ENCODE assay signal across 26 mouse cellular contexts in the genomic region with DNA sequence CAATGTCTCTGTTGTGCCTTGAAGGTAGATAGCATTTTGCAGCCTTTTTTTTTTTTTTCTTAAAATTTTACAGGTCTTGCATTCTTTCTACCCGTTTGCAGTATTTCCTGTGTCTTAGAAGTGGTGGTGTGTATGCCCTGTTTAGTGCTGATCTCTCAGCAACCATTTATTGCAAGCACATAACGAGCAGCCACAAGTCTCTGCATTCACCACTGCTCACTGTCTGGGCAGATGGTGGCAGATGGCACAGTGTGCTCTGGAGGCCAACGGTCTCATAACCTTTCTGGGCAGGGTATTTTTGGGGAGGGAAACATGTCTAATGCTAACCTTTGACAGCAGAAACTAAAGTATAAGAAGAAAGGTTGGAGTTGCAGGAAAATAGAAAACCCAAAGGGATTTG.
A peak's percentile ranks its signal among the peaks of the same experiment; 100 is the strongest.
DNase-seq lines count a peak whose midpoint lies in the region; ATAC-seq and TF ChIP-seq lines count a peak whose summit lies in the region.
"Had no signal": no experiment of that assay in that cellular context is flagged by ENCODE, and none has a peak within 500 bp of the region (broad histone marks: within the 10 kb centered on the region; RNA-seq: fewer than 3 reads in every experiment).

No protein-coding gene starts in this region.

- no peak for TF ChIP-seq CTCF in heart, postnatal 0 days (IDR thresholded peaks at IDR 0.05; ENCODE audit: low read depth)
- no peak for TF ChIP-seq CTCF in brain, embryonic 14.5 days (IDR thresholded peaks at IDR 0.05; ENCODE audit: borderline replicate concordance, extremely low read depth, insufficient read depth, insufficient read length)

- WGBS in heart, postnatal 0 days, result 55% methylated on average over 3 of the region's 3 CpGs

- no peak for ATAC-seq in heart, postnatal 0 days (ENCODE audit: insufficient read depth, low read depth)
- 0 out of 2 replicates have a peak, but pooled peaks have one; percentile 23 for ATAC-seq in neutrophil, adult 5-6 weeks (ENCODE audit: extremely low read depth, insufficient number of reproducible peaks, low FRiP score, poor library complexity, severe bottlenecking)
- ATAC-seq: forebrain, embryonic 16.5 days; Patski had no signal

- intact Hi-C loops in heart, postnatal 25 days (cut with DNase I), result no loop called here

- H3K4me2 ChIP-seq in heart, postnatal 0 days (ENCODE audit: low read depth, low read length), result no peak overlapping the region
- H3K4me2 ChIP-seq: embryonic facial prominence, embryonic 15.5 days; heart, embryonic 12.5 days; liver, embryonic 15.5 days; midbrain, embryonic 11.5 days had no signal

- no peaks in the 10 kb centered on the region for H3K36me3 ChIP-seq in heart, postnatal 0 days (replicated peaks; ENCODE audit: control insufficient read depth, insufficient read depth, low read length)
- H3K36me3 ChIP-seq: embryonic facial prominence, embryonic 15.5 days; G1E; heart, embryonic 12.5 days; limb, embryonic 10.5 days; liver, embryonic 15.5 days had no signal

- no peaks in the 10 kb centered on the region for H3K4me1 ChIP-seq in heart, postnatal 0 days (ENCODE audit: control insufficient read depth, insufficient read depth)
- H3K4me1 ChIP-seq: embryonic facial prominence, embryonic 15.5 days; heart, embryonic 12.5 days; limb, embryonic 10.5 days; liver, embryonic 15.5 days had no signal

- no peaks in the 10 kb centered on the region for H3K9me3 ChIP-seq in heart, postnatal 0 days (replicated peaks; ENCODE audit: control insufficient read depth, low read length)
- H3K9me3 ChIP-seq: embryonic facial prominence, embryonic 15.5 days; G1E; heart, embryonic 12.5 days; limb, embryonic 10.5 days; liver, embryonic 15.5 days had no signal

- no peaks in the 10 kb centered on the region for H3K27me3 ChIP-seq in heart, postnatal 0 days (ENCODE audit: control insufficient read depth, insufficient read depth, low read length)
- H3K27me3 ChIP-seq: CH12.LX; embryonic facial prominence, embryonic 15.5 days; heart, embryonic 12.5 days; liver, embryonic 15.5 days; Patski had no signal

- no peak for TF ChIP-seq EP300 in heart, postnatal 0 days (IDR thresholded peaks at IDR 0.05; ENCODE audit: low read depth)

- H3K9ac ChIP-seq in heart, postnatal 0 days (replicated peaks; ENCODE audit: low read depth, low read length), result no peak overlapping the region
- H3K9ac ChIP-seq: embryonic facial prominence, embryonic 15.5 days; heart, embryonic 12.5 days; liver, embryonic 15.5 days had no signal

- DNase-seq in heart, postnatal 0 days (ENCODE audit: low spot score), result no peak
- no peak for DNase-seq in heart, adult 9 months (ENCODE audit: low spot score in 2 of 2)
- peak; percentile 2 for DNase-seq in brain, embryonic 14.5 days (ENCODE audit: low read depth)
- DNase-seq in thymus, postnatal 25 days, result peak; percentile 72
- DNase-seq in embryo, embryonic 11 days, result no peak
- no peak for DNase-seq in urinary bladder, postnatal 4 days (ENCODE audit: low spot score in 2 of 2)
- DNase-seq in heart, postnatal 25 days (ENCODE audit: low spot score), result no peak
- DNase-seq: adrenal gland, adult 8-10 months; cerebellum, adult 2 months; gastrocnemius, postnatal 14 days; heart, adult 11 months; heart, postnatal 14 days; kidney, adult 2 months; liver had no signal

- TF ChIP-seq POLR2A in brain, embryonic 14.5 days (IDR thresholded peaks at IDR 0.05; ENCODE audit: borderline replicate concordance, extremely low read depth, insufficient read depth, insufficient read length, poor library complexity, severe bottlenecking), result no peak

- peak overlapping the region; percentile 4; the same call in 1 of the 2 replicates for H3K27ac ChIP-seq in heart, postnatal 0 days (ENCODE audit: low read depth)
- H3K27ac ChIP-seq: embryonic facial prominence, embryonic 15.5 days; kidney, postnatal 0 days; limb, embryonic 10.5 days; liver, embryonic 15.5 days; macrophage had no signal

- H3K4me3 ChIP-seq in heart, postnatal 0 days (ENCODE audit: low read depth, low read length), result no peak overlapping the region
- H3K4me3 ChIP-seq: embryonic facial prominence, embryonic 15.5 days; heart, embryonic 12.5 days; limb, embryonic 10.5 days; liver, embryonic 15.5 days had no signal

Comparison
In these comparisons a context has a peak if more than half of its experiments do, and no peak if none do; other contexts are left out.
1. DNase-seq: peak in brain, embryonic 14.5 days (single experiment) and thymus, postnatal 25 days (single experiment); none in heart, postnatal 0 days (single experiment), heart, adult 9 months (0 of 2), embryo, embryonic 11 days (single experiment), urinary bladder, postnatal 4 days (0 of 2) and heart, postnatal 25 days (single experiment).